In genomic region chr8:105476628-105477413, GRCm38 (mm10) we compare ENCODE assay signal across 9 mouse cellular contexts. TPM values are rescaled to one million over a fixed set of nuclear protein-coding genes. Genes with fewer than 3 reads are reported as not detected.
A peak's percentile ranks its signal among the peaks of the same experiment; 100 is the strongest.
DNase-seq lines count a peak whose midpoint lies in the region; ATAC-seq and TF ChIP-seq lines count a peak whose summit lies in the region.
"Had no signal": no experiment of that assay in that cellular context is flagged by ENCODE, and none has a peak within 500 bp of the region (broad histone marks: within the 10 kb centered on the region; RNA-seq: fewer than 3 reads in every experiment).

No protein-coding gene starts in this region.

- no peak for TF ChIP-seq POLR2A in cerebellum, adult 2 months (IDR thresholded peaks at IDR 0.05; ENCODE audit: borderline replicate concordance, insufficient read depth, low read length)

- in situ Hi-C loops in ES-E14 (cut with MboI; ENCODE audit: low sequenced_read_pairs in 2 of 2, unreplicated experiment in 2 of 2), result no loop called here

- H3K36me3 ChIP-seq in intestine, postnatal 0 days (ENCODE audit: control insufficient read depth, insufficient read depth), result peaks cover 23% of the 10 kb centered on the region; the same call in 1 of the 2 replicates
- no peaks in the 10 kb centered on the region for H3K36me3 ChIP-seq in intestine, embryonic 16.5 days (ENCODE audit: control insufficient read depth, insufficient read depth, low read length)
- no peaks in the 10 kb centered on the region for H3K36me3 ChIP-seq in ES-E14 (ENCODE audit: control insufficient read depth, insufficient read depth, low read length, poor library complexity, severe bottlenecking)
- H3K36me3 ChIP-seq in heart, postnatal 0 days (replicated peaks; ENCODE audit: control insufficient read depth, insufficient read depth, low read length), result peaks cover 25% of the 10 kb centered on the region
- no peaks in the 10 kb centered on the region for H3K36me3 ChIP-seq in liver, embryonic 14.5 days (replicated peaks; ENCODE audit: control insufficient read depth, insufficient read depth, low read depth)

- H3K27ac ChIP-seq in intestine, postnatal 0 days (ENCODE audit: low read depth, low read length), result no peak overlapping the region
- no peak overlapping the region for H3K27ac ChIP-seq in intestine, embryonic 16.5 days (ENCODE audit: low read length)
- H3K27ac ChIP-seq in ES-E14 (ENCODE audit: insufficient read depth, low read depth, low read length, poor library complexity, severe bottlenecking), result no peak overlapping the region
- no peak overlapping the region for H3K27ac ChIP-seq in cerebellum, adult 2 months (ENCODE audit: insufficient read depth, low read length)
- H3K27ac ChIP-seq in heart, postnatal 0 days (ENCODE audit: low read depth), result no peak overlapping the region
- no peak overlapping the region for H3K27ac ChIP-seq in liver, embryonic 14.5 days

- TF ChIP-seq CTCF in intestine, postnatal 0 days (IDR thresholded peaks at IDR 0.05; ENCODE audit: low read depth), result peak; percentile 95
- peak; percentile 96 for TF ChIP-seq CTCF in cerebellum, adult 2 months (IDR thresholded peaks at IDR 0.05; ENCODE audit: borderline replicate concordance, insufficient read depth, low read depth, low read length)
- peak; percentile 85 for TF ChIP-seq CTCF in heart, postnatal 0 days (IDR thresholded peaks at IDR 0.05; ENCODE audit: low read depth)
- peak; percentile 96 for TF ChIP-seq CTCF in liver, embryonic 14.5 days (IDR thresholded peaks at IDR 0.05; ENCODE audit: low read depth)

- 44% methylated on average over 25 of the region's 25 CpGs for WGBS in intestine, postnatal 0 days
- 48% methylated on average over 25 of the region's 25 CpGs for WGBS in intestine, embryonic 16.5 days
- 47% methylated on average over 25 of the region's 25 CpGs for WGBS in cerebellum, adult 2 months
- 47% methylated on average over 25 of the region's 25 CpGs for WGBS in heart, postnatal 0 days
- 43% methylated on average over 25 of the region's 25 CpGs for WGBS in liver, embryonic 14.5 days (ENCODE audit: insufficient replicate concordance)

- DNase-seq in ES-E14 (ENCODE audit: low read depth, low spot score), result no peak
- peak; percentile 75 to 83 for DNase-seq in cerebellum, adult 2 months
- peak; percentile 59 for DNase-seq in heart, postnatal 0 days (ENCODE audit: low spot score)
- DNase-seq in liver, embryonic 14.5 days (ENCODE audit: low read depth in 3 of 3, low spot score in 3 of 3), result no peak
- peak; percentile 31 to 40 for DNase-seq in spleen, postnatal 14 days (ENCODE audit: low spot score in 2 of 2)
- DNase-seq in right cerebral cortex, adult 18-20 months, result no peak

- ATAC-seq in intestine, postnatal 0 days, result no peak
- ATAC-seq in intestine, embryonic 16.5 days, result no peak
- ATAC-seq in heart, postnatal 0 days (ENCODE audit: insufficient read depth, low read depth), result no peak
- no peak for ATAC-seq in liver, embryonic 14.5 days (ENCODE audit: insufficient read depth)

- no peak overlapping the region for H3K4me3 ChIP-seq in intestine, postnatal 0 days (ENCODE audit: low read depth, low read length)
- no peak overlapping the region for H3K4me3 ChIP-seq in intestine, embryonic 16.5 days (ENCODE audit: low read length)
- H3K4me3 ChIP-seq in ES-E14 (ENCODE audit: insufficient read depth in 1 of 2, low read depth in 1 of 2, low read length in 2 of 2, poor library complexity in 1 of 2, severe bottlenecking in 1 of 2), result no peak overlapping the region
- no peak overlapping the region for H3K4me3 ChIP-seq in cerebellum, adult 2 months (replicated peaks; ENCODE audit: insufficient read depth, low read depth, low read length)
- H3K4me3 ChIP-seq in heart, postnatal 0 days (ENCODE audit: low read depth, low read length), result no peak overlapping the region
- H3K4me3 ChIP-seq in liver, embryonic 14.5 days (ENCODE audit: insufficient read depth in 1 of 2, low read depth in 2 of 2, low read length in 2 of 2), result no peak overlapping the region

- TF ChIP-seq EP300 in heart, postnatal 0 days (IDR thresholded peaks at IDR 0.05; ENCODE audit: low read depth), result no peak
- TF ChIP-seq EP300 in liver, embryonic 14.5 days (IDR thresholded peaks at IDR 0.05; ENCODE audit: low read depth), result no peak

- H3K9ac ChIP-seq in intestine, postnatal 0 days (ENCODE audit: low read depth, low read length), result no peak overlapping the region
- H3K9ac ChIP-seq in intestine, embryonic 16.5 days (ENCODE audit: low read depth, low read length), result no peak overlapping the region
- H3K9ac ChIP-seq in ES-E14 (ENCODE audit: insufficient read depth, low read depth, low read length, poor library complexity, severe bottlenecking), result peak overlapping the region; percentile 60; the same call in 1 of the 2 replicates
- H3K9ac ChIP-seq in heart, postnatal 0 days (replicated peaks; ENCODE audit: low read depth, low read length), result no peak overlapping the region
- H3K9ac ChIP-seq in liver, embryonic 14.5 days (replicated peaks), result no peak overlapping the region

- no peaks in the 10 kb centered on the region for H3K9me3 ChIP-seq in intestine, postnatal 0 days (ENCODE audit: control insufficient read depth)
- H3K9me3 ChIP-seq in intestine, embryonic 16.5 days (ENCODE audit: control insufficient read depth, low read length), result no peaks in the 10 kb centered on the region
- no peaks in the 10 kb centered on the region for H3K9me3 ChIP-seq in ES-E14 (ENCODE audit: control insufficient read depth, insufficient read depth, low read depth, low read length)
- H3K9me3 ChIP-seq in heart, postnatal 0 days (replicated peaks; ENCODE audit: control insufficient read depth, low read length), result no peaks in the 10 kb centered on the region
- no peaks in the 10 kb centered on the region for H3K9me3 ChIP-seq in liver, embryonic 14.5 days (ENCODE audit: control insufficient read depth, low read length)

- H3K4me1 ChIP-seq in intestine, postnatal 0 days (replicated peaks; ENCODE audit: control insufficient read depth, insufficient read depth, low read length), result 0 out of 2 replicates have a peak, but pooled peaks cover 8% of the 10 kb centered on the region
- H3K4me1 ChIP-seq in intestine, embryonic 16.5 days (ENCODE audit: control insufficient read depth, insufficient read depth, low read length), result peaks cover 21% of the 10 kb centered on the region
- H3K4me1 ChIP-seq in ES-E14 (ENCODE audit: control insufficient read depth in 2 of 2, insufficient read depth in 2 of 2, low read length in 2 of 2, poor library complexity in 1 of 2), result peaks cover 12 to 27% of the 10 kb centered on the region in 2 experiments
- 0 out of 2 replicates have a peak, but pooled peaks cover 3% of the 10 kb centered on the region for H3K4me1 ChIP-seq in cerebellum, adult 2 months (ENCODE audit: control insufficient read depth, insufficient read depth, low read length)
- peaks cover 18% of the 10 kb centered on the region for H3K4me1 ChIP-seq in heart, postnatal 0 days (ENCODE audit: control insufficient read depth, insufficient read depth)
- peaks cover 0 to 2% of the 10 kb centered on the region in 2 experiments; a peak in 1 of 4 replicates for H3K4me1 ChIP-seq in liver, embryonic 14.5 days (replicated peaks; ENCODE audit: control insufficient read depth in 2 of 2, insufficient read depth in 2 of 2, low read length in 1 of 2)

- H3K27me3 ChIP-seq in intestine, postnatal 0 days (replicated peaks; ENCODE audit: control insufficient read depth, insufficient read depth, low read length), result no peaks in the 10 kb centered on the region
- H3K27me3 ChIP-seq in intestine, embryonic 16.5 days (replicated peaks; ENCODE audit: control insufficient read depth, insufficient read depth, low read length), result no peaks in the 10 kb centered on the region; the same call in 1 of the 2 replicates
- H3K27me3 ChIP-seq in cerebellum, adult 2 months (ENCODE audit: control insufficient read depth, insufficient read depth, low read length), result no peaks in the 10 kb centered on the region
- no peaks in the 10 kb centered on the region for H3K27me3 ChIP-seq in heart, postnatal 0 days (ENCODE audit: control insufficient read depth, insufficient read depth, low read length)
- H3K27me3 ChIP-seq in liver, embryonic 14.5 days (ENCODE audit: control insufficient read depth, insufficient read depth, low read length), result peaks cover 34% of the 10 kb centered on the region

- H3K4me2 ChIP-seq in intestine, postnatal 0 days (replicated peaks; ENCODE audit: low read depth), result no peak overlapping the region
- no peak overlapping the region for H3K4me2 ChIP-seq in intestine, embryonic 16.5 days (ENCODE audit: low read depth, low read length)
- no peak overlapping the region for H3K4me2 ChIP-seq in heart, postnatal 0 days (ENCODE audit: low read depth, low read length)
- no peak overlapping the region for H3K4me2 ChIP-seq in liver, embryonic 14.5 days (ENCODE audit: low read depth)

RNA-seq across cellular contexts. Expression of gene Tppp3, which starts 5.5 kb away (rescaled TPM):
- 67.9 and 78.5 TPM in 2 replicates for polyA plus RNA-seq in intestine, postnatal 0 days (2015; fragmentation: Nextera tagmentation; extraction: Ambion mirVana)
- 41.9 and 42.3 TPM in 2 replicates for polyA plus RNA-seq in intestine, embryonic 16.5 days (2015; fragmentation: Nextera tagmentation; extraction: Ambion mirVana)
- 16.7 and 17.3 TPM in 2 replicates for total RNA-seq in ES-E14 (2012; rRNA removed)
- polyA plus RNA-seq in cerebellum, adult 2 months (2012; rRNA removed), result 286 and 297 TPM in 2 replicates
- 12.9 and 19.8 TPM in 2 replicates for total RNA-seq in heart, postnatal 0 days (2014; rRNA removed; ENCODE audit: low replicate concordance)
- 37.8 and 42.3 TPM in 2 replicates for polyA plus RNA-seq in heart, postnatal 0 days (2015; fragmentation: Nextera tagmentation; extraction: Ambion mirVana)
- 0.49 and 0.60 TPM in 2 replicates for polyA plus RNA-seq in liver, embryonic 14.5 days (2012; rRNA removed)
- 0.49 and 0.63 TPM in 2 replicates for polyA plus RNA-seq in liver, embryonic 14.5 days (2014; fragmentation: Nextera tagmentation; extraction: Ambion mirVana)

RNA-seq across cellular contexts. Expression of gene Zdhhc1, which starts 19.9 kb away (rescaled TPM):
- 6.4 and 7.1 TPM in 2 replicates for polyA plus RNA-seq in intestine, postnatal 0 days (2015; fragmentation: Nextera tagmentation; extraction: Ambion mirVana)
- 17.5 and 18.5 TPM in 2 replicates for polyA plus RNA-seq in intestine, embryonic 16.5 days (2015; fragmentation: Nextera tagmentation; extraction: Ambion mirVana)
- total RNA-seq in ES-E14 (2012; rRNA removed), result 3.2 and 7.6 TPM in 2 replicates
- polyA plus RNA-seq in cerebellum, adult 2 months (2012; rRNA removed), result 64.7 and 67.9 TPM in 2 replicates
- total RNA-seq in heart, postnatal 0 days (2014; rRNA removed; ENCODE audit: low replicate concordance), result 37.8 and 56.2 TPM in 2 replicates
- polyA plus RNA-seq in heart, postnatal 0 days (2015; fragmentation: Nextera tagmentation; extraction: Ambion mirVana), result 19.1 TPM in 2 replicates
- polyA plus RNA-seq in liver, embryonic 14.5 days (2012; rRNA removed), result 2.2 and 2.4 TPM in 2 replicates
- polyA plus RNA-seq in liver, embryonic 14.5 days (2014; fragmentation: Nextera tagmentation; extraction: Ambion mirVana), result 0.90 and 1.2 TPM in 2 replicates

RNA-seq across cellular contexts. Expression of gene Hsd11b2, which starts 41.7 kb away (rescaled TPM):
- polyA plus RNA-seq in intestine, postnatal 0 days (2015; fragmentation: Nextera tagmentation; extraction: Ambion mirVana), result 1.1 and 4.1 TPM in 2 replicates
- polyA plus RNA-seq in intestine, embryonic 16.5 days (2015; fragmentation: Nextera tagmentation; extraction: Ambion mirVana), result 1.9 and 2.3 TPM in 2 replicates
- total RNA-seq in ES-E14 (2012; rRNA removed), result 0.67 and 0.74 TPM in 2 replicates
- polyA plus RNA-seq in cerebellum, adult 2 months (2012; rRNA removed), result 0.08 TPM in 1 of 2 replicates, not detected in the other
- not detected in 2 replicates for total RNA-seq in heart, postnatal 0 days (2014; rRNA removed; ENCODE audit: low replicate concordance)
- polyA plus RNA-seq in heart, postnatal 0 days (2015; fragmentation: Nextera tagmentation; extraction: Ambion mirVana), result 0.18 and 0.25 TPM in 2 replicates
- 1.1 TPM in 2 replicates for polyA plus RNA-seq in liver, embryonic 14.5 days (2012; rRNA removed)
- polyA plus RNA-seq in liver, embryonic 14.5 days (2014; fragmentation: Nextera tagmentation; extraction: Ambion mirVana), result 0.42 and 0.99 TPM in 2 replicates
- total RNA-seq: left cerebral cortex, adult 18-20 months had no signal

Comparison
In these comparisons a context has a peak if more than half of its experiments do, and no peak if none do; other contexts are left out.
1. DNase-seq: peak in cerebellum, adult 2 months (2 of 2), heart, postnatal 0 days (single experiment) and spleen, postnatal 14 days (2 of 2); none in ES-E14 (single experiment), liver, embryonic 14.5 days (0 of 3) and right cerebral cortex, adult 18-20 months (single experiment).
2. RNA of gene Tppp3, which starts 5.5 kb away (polyA plus RNA-seq): 286 to 297 TPM in cerebellum, adult 2 months, 67.9 to 78.5 TPM in intestine, postnatal 0 days, 41.9 to 42.3 TPM in intestine, embryonic 16.5 days and 37.8 to 42.3 TPM in heart, postnatal 0 days; 0.49 to 0.63 TPM in liver, embryonic 14.5 days; every median in the first group is over 10 times any median in the second.
3. Peak in every context shown above with its lines, with median percentiles within 50 percentile points of each other: CTCF ChIP-seq.